Mouse (Mus musculus): ENCODE results near the gene Etv3. TPM values are rescaled to one million over a fixed set of nuclear protein-coding genes. Genes with fewer than 3 reads are reported as not detected.

The Etv3 gene
- polyA plus RNA-seq, 1 experiment = 10.9 TPM

DNA sequence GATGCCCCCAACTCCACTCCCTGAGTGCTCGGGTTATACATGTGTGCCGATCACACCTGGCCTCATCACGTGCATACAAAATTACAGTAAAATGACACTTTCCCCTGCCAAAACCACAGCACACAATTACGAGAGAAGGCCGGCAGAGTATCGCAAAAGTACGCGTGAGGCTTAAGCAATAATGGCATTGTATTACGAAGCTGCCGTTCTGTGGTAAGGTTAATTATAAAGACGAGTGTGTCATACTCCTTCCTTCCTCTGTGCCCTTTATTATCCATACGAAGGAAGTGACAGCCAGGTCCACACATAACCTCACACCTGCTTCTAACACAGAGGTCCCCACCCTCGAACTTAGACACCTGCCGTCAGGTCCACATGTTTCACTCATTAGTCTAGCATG is 42.3 kb downstream of the Etv3 start:
- no peak overlapping the region for H3K27ac ChIP-seq (ENCODE audit: insufficient read depth, low read length)
- no peak for TF ChIP-seq CTCF (IDR thresholded peaks at IDR 0.05; ENCODE audit: borderline replicate concordance, insufficient read depth, low read length)
- no peak for TF ChIP-seq POLR2A (IDR thresholded peaks at IDR 0.05; ENCODE audit: low read depth, low read length)
- no peak overlapping the region for H3K4me3 ChIP-seq (ENCODE audit: insufficient read depth, low read length)
- no peaks in the 10 kb centered on the region for H3K4me1 ChIP-seq (ENCODE audit: control insufficient read depth, insufficient read depth, low read length)

DNA sequence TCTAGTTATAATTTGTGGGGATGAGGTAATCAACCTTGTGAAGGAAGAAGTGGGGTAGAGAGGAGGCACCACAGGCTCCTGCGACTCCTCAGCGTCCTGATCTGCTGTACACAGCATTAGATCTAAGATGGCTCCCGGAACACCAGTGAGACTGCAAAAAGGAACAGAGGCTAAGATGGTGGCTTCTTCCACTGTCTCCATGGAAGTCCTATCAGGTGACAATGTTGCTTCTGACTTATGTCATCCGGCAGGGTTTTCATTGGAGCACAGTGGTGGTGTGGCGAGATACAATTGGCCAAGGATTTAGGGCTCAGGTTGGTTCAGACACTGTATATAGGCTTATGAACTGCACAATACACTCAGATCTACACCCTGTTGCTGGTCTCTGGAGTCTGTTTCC is 43.5 kb downstream of the Etv3 start:
- no peak overlapping the region for H3K27ac ChIP-seq (ENCODE audit: insufficient read depth, low read length)
- no peaks in the 10 kb centered on the region for H3K4me1 ChIP-seq (ENCODE audit: control insufficient read depth, insufficient read depth, low read length)
- no peak for TF ChIP-seq CTCF (IDR thresholded peaks at IDR 0.05; ENCODE audit: borderline replicate concordance, insufficient read depth, low read length)
- no peak for TF ChIP-seq POLR2A (IDR thresholded peaks at IDR 0.05; ENCODE audit: low read depth, low read length)
- no peak overlapping the region for H3K4me3 ChIP-seq (ENCODE audit: insufficient read depth, low read length)

DNA sequence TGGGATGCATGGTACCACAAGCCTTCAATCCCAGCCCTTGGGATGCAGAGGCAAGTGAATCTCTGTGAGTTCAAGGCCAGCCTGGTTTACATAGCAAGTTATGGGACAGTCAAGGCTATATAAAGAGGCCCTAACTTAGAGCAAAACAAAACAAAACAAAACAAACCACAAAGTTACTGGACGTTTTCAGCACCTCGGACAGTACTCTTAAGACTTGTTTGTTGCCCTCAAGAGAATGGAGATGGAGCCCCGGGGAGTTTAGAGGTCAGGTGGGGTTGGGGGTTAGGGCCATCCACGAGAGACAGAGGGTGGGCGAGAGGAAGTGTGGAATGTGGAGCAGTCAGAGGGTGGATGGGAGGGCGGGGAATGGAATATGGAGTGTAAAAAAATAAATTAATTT is 50.6 kb downstream of the Etv3 start:
- no peak overlapping the region for H3K27ac ChIP-seq (ENCODE audit: insufficient read depth, low read length)
- no peak for TF ChIP-seq POLR2A (IDR thresholded peaks at IDR 0.05; ENCODE audit: low read depth, low read length)
- TF ChIP-seq CTCF (IDR thresholded peaks at IDR 0.05; ENCODE audit: borderline replicate concordance, insufficient read depth, low read length) = no peak
- H3K4me1 ChIP-seq (ENCODE audit: control insufficient read depth, insufficient read depth, low read length) = no peaks in the 10 kb centered on the region
- H3K4me3 ChIP-seq (ENCODE audit: insufficient read depth, low read length) = no peak overlapping the region

DNA sequence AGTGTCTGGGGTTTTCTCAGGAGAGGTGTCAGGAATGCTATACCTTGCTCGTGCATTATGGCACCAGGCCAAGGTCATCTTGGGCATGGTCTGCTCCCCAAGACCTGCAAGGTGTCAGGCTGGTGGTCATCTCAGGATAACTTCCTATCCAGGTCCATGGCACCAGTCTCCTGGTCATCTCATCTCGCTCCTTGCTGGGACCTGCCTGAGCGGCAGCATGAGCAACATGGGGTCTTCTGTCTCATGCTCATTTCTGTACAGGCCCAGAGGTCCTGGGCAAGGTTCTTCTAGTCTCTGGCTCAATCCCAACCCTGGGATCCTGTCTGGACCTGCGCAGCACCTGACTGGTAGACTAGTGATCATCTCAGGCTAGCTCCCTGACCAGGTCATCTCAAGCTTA is 57.1 kb downstream of the Etv3 start:
- Histone ChIP-seq H3K4me3 (ENCODE audit: insufficient read depth, low read length) (no peak overlapping the region), H3K27ac (ENCODE audit: insufficient read depth, low read length) (no peak overlapping the region), H3K4me1 (ENCODE audit: control insufficient read depth, insufficient read depth, low read length) (no peaks in the 10 kb centered on the region)
- no peak for TF ChIP-seq CTCF (IDR thresholded peaks at IDR 0.05; ENCODE audit: borderline replicate concordance, insufficient read depth, low read length)
- TF ChIP-seq POLR2A (IDR thresholded peaks at IDR 0.05; ENCODE audit: low read depth, low read length) = no peak

Other genes with a start within 250 kb of the Etv3 start
- gene Cd5l, start 167.5 kb upstream of the Etv3 start, polyA plus RNA-seq (2011; ENCODE audit: insufficient read length, low read depth, missing spikeins) = not detected in 2 replicates
- not detected in 2 replicates for gene Fcrl1, start 149.0 kb upstream of the Etv3 start, polyA plus RNA-seq (2011; ENCODE audit: insufficient read length, low read depth, missing spikeins)
- not detected in 2 replicates for gene Fcrl5, start 89.6 kb upstream of the Etv3 start, polyA plus RNA-seq (2011; ENCODE audit: insufficient read length, low read depth, missing spikeins)
- gene Arhgef11, start 92.2 kb downstream of the Etv3 start, polyA plus RNA-seq (2011; ENCODE audit: insufficient read length, low read depth, missing spikeins) = 25.8 and 27.0 TPM in 2 replicates
- 1.1 and 1.2 TPM in 2 replicates for gene Lrrc71, start 223.2 kb downstream of the Etv3 start, polyA plus RNA-seq (2011; ENCODE audit: insufficient read length, low read depth, missing spikeins)